Mouse (Mus musculus) kidney, embryonic 15.5 days (tissue): Measurements from ENCODE around the gene Ttc39d. TPM values are rescaled to one million over a fixed set of nuclear protein-coding genes. Genes with fewer than 3 reads are reported as not detected.
A peak's percentile ranks its signal among the peaks of the same experiment; 100 is the strongest.
"Not testable (repeated sequence)": the region's sequence is repeated elsewhere in the genome, so short reads cannot be mapped to it uniquely, and the experiment has no call there.

Experiments
- ATAC-seq: fragments of 200-750 bp; cut with Nextera tagmentation; replicated peaks from 2 replicates; pipeline ENCODE4 v1.8.0; 2017; ENCODE audit warnings: moderate TSS enrichment; ENCODE audit not compliant: low FRiP score
- H3K27ac ChIP-seq: fragments of 300-500 bp; sonication (generic); 2 replicates; pipeline ENCODE4 v1.5.1; 2015; ENCODE audit warnings: mild to moderate bottlenecking, inconsistent platforms
- H3K27me3 ChIP-seq: fragments of 300-500 bp; sonication (generic); 2 replicates; pipeline ENCODE4 v1.6.1; 2015; ENCODE audit warnings: inconsistent platforms
- H3K36me3 ChIP-seq: fragments of 300-500 bp; sonication (generic); 2 replicates; pipeline ENCODE4 v1.6.1; 2015; ENCODE audit warnings: inconsistent platforms
- H3K4me1 ChIP-seq: fragments of 300-500 bp; sonication (generic); 2 replicates; pipeline ENCODE4 v1.6.1; 2015; ENCODE audit warnings: inconsistent platforms
- H3K4me2 ChIP-seq: fragments of 300-500 bp; sonication (generic); 2 replicates; pipeline ENCODE4 v1.6.1; 2015; ENCODE audit warnings: moderate library complexity, mild to moderate bottlenecking, inconsistent platforms
- H3K4me3 ChIP-seq: fragments of 300-500 bp; sonication (generic); replicated peaks from 2 replicates; pipeline ENCODE4 v1.5.1; 2015; ENCODE audit warnings: mild to moderate bottlenecking, inconsistent platforms
- H3K9ac ChIP-seq: fragments of 300-500 bp; sonication (generic); 2 replicates; pipeline ENCODE4 v1.6.1; 2015; ENCODE audit warnings: mild to moderate bottlenecking, inconsistent platforms
- H3K9me3 ChIP-seq: fragments of 300-500 bp; sonication (generic); replicated peaks from 2 replicates; pipeline ENCODE4 v1.6.1; 2016; ENCODE audit warnings: inconsistent platforms
- WGBS: fragments of 180-500 bp; shearing (Covaris S2); methylation state at CpG from one replicate; pipeline ENCODE4 v1.1.7; 2015; ENCODE audit warnings: mixed read lengths; 5-methylcytosine and 5-hydroxymethylcytosine counted together
- polyA plus RNA-seq: library from polyadenylated mRNA; unstranded; fragments of >200 nt; fragmentation: Nextera tagmentation; extraction: Ambion mirVana; gene quantifications from 2 replicates; pipeline ENCODE4 v1.2.1, GENCODE M21; 2015

Ttc39d gene
- polyA plus RNA-seq, 1 experiment from 2014 or later, result 0.16 TPM

DNA sequence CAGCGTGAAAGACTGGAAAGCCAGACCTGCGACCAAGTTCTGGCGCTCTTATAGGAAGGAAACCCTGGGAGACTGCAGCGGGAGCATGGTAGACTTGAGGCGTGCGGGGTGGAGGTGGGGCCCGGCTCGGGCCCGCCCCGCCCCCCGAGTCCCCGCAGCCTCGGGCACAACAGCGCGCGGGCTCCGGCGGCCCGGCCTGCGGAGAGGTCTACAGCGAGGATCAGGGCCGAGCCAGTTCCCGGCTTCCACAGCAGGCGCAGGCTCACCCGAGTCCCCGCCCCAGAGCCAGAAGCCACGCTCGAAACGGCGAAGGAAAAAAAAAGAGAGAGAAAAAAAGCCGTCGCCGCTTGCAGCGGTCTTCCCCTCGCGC is 974 bp upstream of the Ttc39d start:
- ATAC-seq, result peak; percentile 50
- peak overlapping the region; percentile 99 for H3K9ac ChIP-seq
- peak overlapping the region; percentile 98 for H3K4me3 ChIP-seq
- H3K36me3 ChIP-seq, result peaks cover 38% of the 10 kb centered on the region
- peak overlapping the region; percentile 99 for H3K27ac ChIP-seq
- no peaks in the 10 kb centered on the region for H3K27me3 ChIP-seq
- H3K4me1 ChIP-seq, result peaks cover 21% of the 10 kb centered on the region
- peak overlapping the region; percentile 76 for H3K4me2 ChIP-seq
- no peaks in the 10 kb centered on the region for H3K9me3 ChIP-seq
- WGBS, result 0% methylated on average over 36 of the region's 36 CpGs

- H3K9ac ChIP-seq, ATAC-seq, H3K4me1 ChIP-seq, H3K36me3 ChIP-seq, H3K27ac ChIP-seq, H3K27me3 ChIP-seq, H3K4me3 ChIP-seq, H3K4me2 ChIP-seq, H3K9me3 ChIP-seq: not testable (repeated sequence)
- WGBS, result 91% methylated on average over 4 of the region's 4 CpGs
These were observed 6.7 kb downstream of the Ttc39d start for GRCm38 (mm10) chr17:80213998-80214397.

DNA sequence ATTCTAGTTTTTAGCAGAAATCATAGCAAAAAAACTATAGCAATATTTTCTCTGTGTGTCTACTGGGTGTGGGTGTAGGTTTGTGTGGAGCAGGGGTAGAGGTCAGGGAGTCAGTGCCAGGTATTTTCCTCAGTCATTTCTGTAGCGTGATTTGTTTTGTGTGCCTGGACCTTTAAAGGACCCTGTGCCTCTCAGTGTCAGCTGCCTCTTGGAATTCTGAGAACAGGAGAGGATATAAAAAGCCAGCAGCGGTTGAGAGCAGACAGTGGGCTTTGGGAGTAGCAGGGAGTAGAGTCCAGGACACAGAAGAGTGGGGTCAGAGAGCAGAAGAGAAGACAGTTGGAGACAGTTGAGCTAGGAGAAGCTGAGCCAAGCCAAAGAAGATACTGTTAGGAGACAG is 12.9 kb downstream of the Ttc39d start:
- no peak overlapping the region for H3K9ac ChIP-seq
- 64% methylated on average over 2 of the region's 2 CpGs for WGBS
- no peak overlapping the region for H3K27ac ChIP-seq
- H3K36me3 ChIP-seq, result no peaks in the 10 kb centered on the region
- H3K4me1 ChIP-seq, result peaks cover 4% of the 10 kb centered on the region
- no peak overlapping the region for H3K4me2 ChIP-seq
- no peak for ATAC-seq
- no peaks in the 10 kb centered on the region for H3K9me3 ChIP-seq
- H3K4me3 ChIP-seq, result no peak overlapping the region
- no peaks in the 10 kb centered on the region for H3K27me3 ChIP-seq

GRCm38 (mm10) chr17:80221202-80221601 is 13.9 kb downstream of the Ttc39d start:
- no peak overlapping the region for H3K4me3 ChIP-seq
- no peak overlapping the region for H3K4me2 ChIP-seq
- peaks cover 5% of the 10 kb centered on the region for H3K4me1 ChIP-seq
- H3K36me3 ChIP-seq, result no peaks in the 10 kb centered on the region
- 66% methylated on average over 9 of the region's 9 CpGs for WGBS
- no peaks in the 10 kb centered on the region for H3K9me3 ChIP-seq
- H3K9ac ChIP-seq, result no peak overlapping the region
- H3K27me3 ChIP-seq, result no peaks in the 10 kb centered on the region
- H3K27ac ChIP-seq, result no peak overlapping the region
- ATAC-seq, result no peak

GRCm38 (mm10) chr17:80221890-80222628 is 14.8 kb downstream of the Ttc39d start:
- H3K9ac ChIP-seq, result no peak overlapping the region
- peaks cover 5% of the 10 kb centered on the region for H3K4me1 ChIP-seq
- WGBS, result 68% methylated on average over 3 of the region's 3 CpGs
- H3K27me3 ChIP-seq, result no peaks in the 10 kb centered on the region
- H3K27ac ChIP-seq, result no peak overlapping the region
- no peaks in the 10 kb centered on the region for H3K9me3 ChIP-seq
- no peak overlapping the region for H3K4me3 ChIP-seq
- ATAC-seq, result no peak
- no peak overlapping the region for H3K4me2 ChIP-seq
- H3K36me3 ChIP-seq, result 0 out of 2 replicates have a peak, but pooled peaks cover 4% of the 10 kb centered on the region

GRCm38 (mm10) chr17:80223829-80224228 is 16.6 kb downstream of the Ttc39d start:
- ATAC-seq, result peak; percentile 12; the same call in 1 of the 2 replicates
- Histone ChIP-seq H3K4me2 (peak overlapping the region; percentile 77), H3K4me3 (peak overlapping the region; percentile 67), H3K9me3 (no peaks in the 10 kb centered on the region), H3K36me3 (peaks cover 19% of the 10 kb centered on the region), H3K27ac (peak overlapping the region; percentile 96), H3K4me1 (peaks cover 5% of the 10 kb centered on the region), H3K27me3 (no peaks in the 10 kb centered on the region), H3K9ac (peak overlapping the region; percentile 75)
- WGBS, result 12% methylated on average over 9 of the region's 9 CpGs

GRCm38 (mm10) chr17:80224326-80225116 is 17.3 kb downstream of the Ttc39d start, which contains the start of gene Gemin6:
Gemin6 (plus strand) TSS chr17:80224441.
- Histone ChIP-seq H3K36me3 (peaks cover 26% of the 10 kb centered on the region), H3K27ac (peak within 1 kb of the TSS; percentile 96), H3K9ac (peak within 1 kb of the TSS; percentile 75), H3K9me3 (no peaks in the 10 kb centered on the region), H3K4me1 (peaks cover 5% of the 10 kb centered on the region), H3K4me3 (peak within 1 kb of the TSS; percentile 67), H3K27me3 (no peaks in the 10 kb centered on the region), H3K4me2 (peak within 1 kb of the TSS; percentile 77)
- peak; percentile 97 for ATAC-seq
- under 1% methylated on average over 33 of the region's 33 CpGs for WGBS

DNA sequence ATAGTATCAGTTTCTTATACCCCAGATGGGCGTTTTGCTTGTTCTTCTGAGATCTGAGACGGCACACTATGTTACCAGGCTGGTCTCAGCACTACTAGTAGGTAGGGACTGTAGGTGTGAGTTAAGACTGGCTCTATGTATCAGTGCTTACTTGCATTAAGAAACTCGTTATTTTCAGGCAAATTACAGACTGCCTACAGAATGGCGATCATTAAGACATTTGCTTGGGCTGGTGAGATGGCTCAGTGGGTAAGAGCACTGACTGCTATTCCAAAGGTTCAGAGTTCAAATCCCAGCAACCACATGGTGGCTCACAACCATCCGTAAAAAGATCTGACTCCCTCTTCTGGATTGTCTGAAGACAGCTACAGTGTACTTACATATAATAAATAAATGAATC is 17.9 kb downstream of the Ttc39d start:
- not testable (repeated sequence) for ATAC-seq, H3K27me3 ChIP-seq, H3K9me3 ChIP-seq, H3K4me1 ChIP-seq
- H3K9ac ChIP-seq, result peak overlapping the region; percentile 75
- peak overlapping the region; percentile 77 for H3K4me2 ChIP-seq
- H3K27ac ChIP-seq, result peak overlapping the region; percentile 96; the same call in 1 of the 2 replicates
- 44% methylated on average over 5 of the region's 5 CpGs for WGBS
- H3K36me3 ChIP-seq, result peaks cover 26% of the 10 kb centered on the region
- H3K4me3 ChIP-seq, result peak overlapping the region; percentile 67

GRCm38 (mm10) chr17:80229396-80229795 is 22.1 kb downstream of the Ttc39d start:
- peaks cover 26% of the 10 kb centered on the region for H3K36me3 ChIP-seq
- no peak for ATAC-seq
- H3K9ac ChIP-seq, result no peak overlapping the region
- H3K9me3 ChIP-seq, result no peaks in the 10 kb centered on the region
- H3K27me3 ChIP-seq, result no peaks in the 10 kb centered on the region
- H3K4me1 ChIP-seq, result peaks cover 5% of the 10 kb centered on the region
- no peak overlapping the region for H3K4me3 ChIP-seq
- no peak overlapping the region for H3K4me2 ChIP-seq
- 84% methylated on average over 2 of the region's 2 CpGs for WGBS
- no peak overlapping the region for H3K27ac ChIP-seq

GRCm38 (mm10) chr17:80233844-80234243 is 26.6 kb downstream of the Ttc39d start:
- Histone ChIP-seq H3K9me3 (no peaks in the 10 kb centered on the region), H3K4me2 (no peak overlapping the region), H3K36me3 (peaks cover 20% of the 10 kb centered on the region), H3K27ac (no peak overlapping the region), H3K4me1 (no peaks in the 10 kb centered on the region), H3K27me3 (no peaks in the 10 kb centered on the region), H3K9ac (no peak overlapping the region), H3K4me3 (no peak overlapping the region)
- 93% methylated on average over 5 of the region's 5 CpGs for WGBS
- no peak for ATAC-seq

- no peak for ATAC-seq
- H3K9me3 ChIP-seq, result no peaks in the 10 kb centered on the region
- WGBS, result 56% methylated on average over 7 of the region's 7 CpGs
These were observed 27.1 kb downstream of the Ttc39d start for GRCm38 (mm10) chr17:80234376-80234775.

GRCm38 (mm10) chr17:80235477-80235876 is 28.2 kb downstream of the Ttc39d start:
- no peaks in the 10 kb centered on the region for H3K4me1 ChIP-seq
- no peak for ATAC-seq
- H3K4me2 ChIP-seq, result no peak overlapping the region
- no peaks in the 10 kb centered on the region for H3K27me3 ChIP-seq
- no peaks in the 10 kb centered on the region for H3K9me3 ChIP-seq
- no peak overlapping the region for H3K9ac ChIP-seq
- H3K36me3 ChIP-seq, result peaks cover 29% of the 10 kb centered on the region
- no peak overlapping the region for H3K27ac ChIP-seq
- no peak overlapping the region for H3K4me3 ChIP-seq
- 81% methylated on average over 3 of the region's 3 CpGs for WGBS

More at GRCm38 (mm10) chr17:80234376-80234775, 27.1 kb downstream of the Ttc39d start:
- Histone ChIP-seq H3K27me3 (no peaks in the 10 kb centered on the region), H3K36me3 (peaks cover 20% of the 10 kb centered on the region), H3K27ac (no peak overlapping the region), H3K4me3 (no peak overlapping the region), H3K9ac (no peak overlapping the region), H3K4me2 (no peak overlapping the region), H3K4me1 (no peaks in the 10 kb centered on the region)
